Mouse (Mus musculus) heart, adult 9 months (tissue): ENCODE measurements around the gene Pced1a.
A peak's percentile ranks its signal among the peaks of the same experiment; 100 is the strongest.

Source experiments
- DNase-seq, 2 experiments: peaks; one replicate each; pipeline ENCODE4 v3.0.0; 2022; ENCODE audit warnings: low spot score in 2 of 2

The Pced1a gene

DNA sequence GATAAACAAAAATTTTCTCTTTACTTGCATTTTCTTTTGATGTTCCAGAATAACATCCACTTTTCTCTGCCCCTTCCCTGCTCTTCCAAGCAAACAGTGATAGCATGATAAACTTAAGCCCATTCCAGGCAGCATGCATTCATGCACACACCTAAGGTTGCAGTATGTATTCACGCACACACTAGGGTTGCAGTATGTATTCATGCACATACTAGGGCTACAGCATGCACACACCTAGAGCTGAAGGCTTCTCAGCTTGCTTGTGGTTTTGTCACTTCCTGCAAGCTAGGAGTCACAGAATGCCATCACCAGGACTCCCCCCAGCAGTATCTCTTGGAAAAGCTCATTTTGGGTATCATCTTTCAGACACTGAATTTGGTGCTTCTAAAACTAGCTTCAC lies 12.3 kb upstream of the Pced1a start:
- no peak for DNase-seq

DNA sequence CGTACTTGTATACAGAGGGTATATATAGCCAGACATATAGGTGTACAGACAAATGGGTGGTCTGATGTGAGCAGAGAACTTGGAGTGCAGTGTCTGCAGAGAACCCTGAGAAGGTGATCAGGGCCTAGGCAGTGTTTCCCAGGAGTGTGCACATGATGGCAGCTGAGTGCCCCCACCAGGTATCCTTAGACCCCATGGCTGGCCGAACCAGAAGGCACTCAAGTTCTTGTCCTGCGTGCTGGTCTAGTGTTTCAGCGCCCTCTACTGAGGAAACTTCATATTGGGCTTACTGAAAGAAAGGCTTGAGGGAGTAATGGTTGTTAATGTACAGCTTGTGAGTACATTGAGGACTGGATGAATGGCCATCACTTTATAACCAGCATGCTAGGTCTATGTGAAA lies 8.7 kb upstream of the Pced1a start:
- DNase-seq = no peak

DNA sequence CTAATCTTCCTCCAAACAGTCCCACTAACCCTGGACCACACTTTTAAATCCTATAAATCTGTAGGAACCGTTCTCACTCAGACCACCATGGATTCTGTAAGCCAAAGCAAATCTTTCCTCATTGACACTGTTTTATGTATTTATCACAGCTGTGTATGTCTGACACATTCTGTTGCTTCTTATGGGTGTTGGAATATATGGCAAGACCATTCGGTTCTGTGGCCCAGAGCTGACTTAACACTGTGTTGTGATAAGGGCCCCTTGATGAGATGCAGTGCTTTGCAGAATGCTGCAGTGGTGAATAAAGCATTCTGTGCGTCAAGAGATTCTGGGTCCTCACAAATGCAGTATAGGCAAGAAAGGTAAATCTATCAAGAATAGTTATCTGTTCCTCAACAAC lies 7.7 kb upstream of the Pced1a start:
- no peak for DNase-seq

DNA sequence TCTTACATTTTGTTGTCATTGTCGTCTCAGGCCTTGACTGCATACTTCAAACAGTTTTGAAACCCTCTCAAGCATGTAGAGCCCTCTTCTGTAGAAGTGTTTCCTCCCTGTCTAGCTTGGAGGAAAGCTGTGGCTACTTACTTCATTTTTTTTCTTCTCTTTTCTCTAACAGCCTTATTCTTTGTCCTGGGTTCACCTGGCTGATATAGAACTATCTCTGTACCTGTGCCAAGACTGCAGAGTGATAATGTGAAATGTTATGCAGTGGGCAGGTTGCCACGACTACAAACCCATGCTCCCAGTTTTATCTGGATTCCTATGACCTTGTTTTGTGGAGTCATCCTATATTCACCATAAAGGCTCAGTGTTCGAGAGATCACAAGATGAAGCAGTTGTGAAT lies 6.0 kb upstream of the Pced1a start:
- DNase-seq = no peak

DNA sequence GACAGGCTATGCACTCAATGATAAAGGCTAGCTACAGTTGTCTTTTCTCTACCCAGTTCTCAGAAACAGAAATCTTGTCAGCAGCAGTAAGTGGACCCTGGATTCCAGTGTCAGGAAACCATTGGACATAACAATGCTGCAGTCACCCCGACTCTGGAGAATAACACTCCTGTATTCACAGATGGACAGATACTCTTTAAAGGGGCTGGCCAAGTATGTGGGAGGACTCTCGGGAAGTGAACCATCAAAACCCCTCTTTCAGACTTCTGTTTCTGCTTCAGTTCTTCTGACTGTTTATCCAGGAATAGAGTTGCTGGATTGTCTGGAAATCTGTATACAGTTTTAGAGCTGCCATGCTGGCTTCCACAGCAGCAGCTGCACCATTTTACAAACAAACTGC lies 5.3 kb upstream of the Pced1a start:
- no peak for DNase-seq

DNA sequence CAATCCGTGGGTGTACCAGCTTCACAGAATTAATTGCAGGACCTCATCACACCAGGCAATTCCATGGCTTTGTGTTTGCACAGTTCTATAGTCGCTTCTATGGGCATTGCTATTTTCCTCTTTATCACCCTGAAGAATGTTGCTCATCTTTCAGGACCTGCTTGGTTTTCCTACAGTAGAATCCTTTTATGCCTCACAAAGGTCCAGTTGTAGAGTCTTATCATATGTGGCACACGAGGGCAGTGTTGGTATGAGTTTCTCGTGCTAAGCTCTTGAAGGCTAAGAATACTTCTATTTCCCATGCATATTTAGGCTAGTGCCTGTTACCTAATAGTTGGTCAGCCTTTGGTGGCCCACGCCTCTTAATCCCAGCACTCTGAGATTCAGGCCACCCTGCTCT lies 611 bp upstream of the Pced1a start:
- no peak for DNase-seq

DNA sequence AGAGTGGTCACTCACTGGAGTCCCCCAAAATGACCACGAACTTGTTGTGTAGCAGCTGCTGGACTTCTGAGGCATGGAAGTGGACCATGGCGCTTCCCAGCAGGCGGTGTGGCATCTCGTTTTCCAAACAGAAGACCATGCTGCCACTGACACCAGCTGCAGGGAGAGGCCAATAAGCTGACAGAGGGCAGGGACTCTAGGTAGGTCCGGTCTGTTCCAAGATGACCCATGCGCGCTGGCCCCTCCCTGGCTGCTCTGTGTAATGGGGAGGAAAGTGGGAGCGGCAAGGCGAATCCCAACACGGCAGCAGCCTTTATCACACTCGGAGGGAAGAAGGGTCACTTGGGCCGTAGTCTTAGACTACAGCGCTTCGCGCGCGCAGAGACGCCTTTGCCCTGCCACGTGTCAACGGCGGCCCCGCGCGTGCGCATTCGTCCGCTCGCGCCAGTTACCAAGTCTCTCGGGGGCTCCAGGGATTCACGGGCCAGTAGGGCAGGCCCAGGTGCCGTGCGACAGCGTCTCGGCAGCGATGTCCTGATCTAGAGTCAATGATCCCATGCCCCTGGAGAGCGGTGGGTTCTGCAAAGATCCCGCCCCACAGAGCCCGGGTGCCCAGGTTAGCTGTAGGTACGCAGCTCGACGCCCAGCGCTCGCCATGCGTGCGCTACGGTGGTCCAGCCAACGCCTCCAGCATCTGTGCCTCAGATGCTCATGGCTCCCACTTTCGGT lies 940 bp downstream of the Pced1a start:
- peak; percentile 69 to 75 for DNase-seq

DNA sequence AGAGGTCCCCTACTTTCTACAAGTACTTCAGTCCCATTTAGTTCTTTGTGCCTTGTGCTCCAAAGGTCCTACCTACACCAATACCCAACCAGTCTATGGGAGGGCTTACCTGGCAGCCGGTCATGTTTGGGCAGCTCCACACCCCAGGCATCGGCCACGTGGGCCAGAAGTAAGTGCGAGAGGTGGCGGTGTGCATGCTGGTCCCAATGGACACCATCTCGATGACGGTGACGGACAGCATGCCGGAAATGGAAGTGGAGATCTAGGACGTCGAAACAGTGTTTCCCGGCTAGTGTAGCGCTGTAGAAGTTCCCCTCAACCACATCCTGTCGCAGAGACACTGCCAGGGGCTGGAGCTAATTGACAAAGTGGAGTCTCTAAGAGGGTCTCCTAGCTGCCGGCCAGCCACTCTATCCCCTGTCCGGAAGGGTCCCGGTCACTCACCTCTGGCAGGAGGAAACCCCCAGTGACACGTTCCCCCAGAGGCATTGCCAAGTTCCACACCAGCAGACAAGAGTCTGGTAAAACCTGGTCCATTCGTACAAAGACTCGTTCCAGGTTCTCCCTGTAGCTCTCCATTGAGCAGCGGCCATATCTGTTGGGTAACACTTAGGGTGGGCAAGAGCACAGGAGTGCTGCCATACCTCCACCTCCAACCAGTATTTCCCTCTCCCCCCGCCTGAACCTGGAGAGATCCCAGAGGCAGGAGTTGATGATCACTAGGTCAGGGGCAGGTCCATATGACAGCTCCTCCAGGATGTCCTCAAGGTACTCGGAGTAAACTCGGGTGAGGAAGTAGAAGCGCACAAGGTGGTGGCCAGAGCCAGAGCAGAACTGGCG lies 2.5 kb downstream of the Pced1a start:
- no peak for DNase-seq

DNA sequence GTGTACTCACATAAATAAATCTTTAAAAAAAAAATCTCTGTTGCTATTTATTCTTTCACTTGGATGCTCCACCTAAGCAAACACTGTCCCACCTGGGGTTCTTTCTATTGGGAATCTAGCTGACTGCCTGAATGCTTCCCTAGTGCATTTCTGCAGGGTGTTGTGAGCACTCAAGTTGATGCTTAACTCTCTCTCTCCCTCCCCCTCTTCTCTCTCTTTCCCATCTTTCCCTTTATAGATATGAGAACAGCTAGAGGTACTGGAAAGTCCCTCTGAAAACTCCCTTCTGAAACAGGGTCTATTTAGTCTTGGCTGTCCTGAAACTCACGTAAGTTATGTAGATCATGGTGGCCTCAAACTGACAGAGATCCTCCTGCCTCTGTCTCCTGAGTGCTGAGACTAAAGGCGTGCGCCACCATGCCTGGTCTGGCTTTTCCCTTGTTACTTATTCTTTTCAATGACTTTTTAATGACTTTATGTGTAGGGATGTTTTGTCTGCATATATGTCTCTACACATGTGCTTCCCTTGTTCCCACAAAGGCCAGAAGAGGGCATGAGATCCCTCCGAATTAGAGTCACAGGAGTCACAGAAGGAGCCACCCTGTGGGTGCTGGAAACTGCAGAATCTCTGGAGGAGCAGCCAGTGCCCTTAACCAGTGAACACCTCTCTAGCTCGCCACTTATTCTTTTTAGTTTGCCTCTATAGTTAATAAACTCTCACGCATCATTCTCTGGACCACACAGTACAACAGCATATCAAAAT lies 10.2 kb downstream of the Pced1a start:
- no peak for DNase-seq

DNA sequence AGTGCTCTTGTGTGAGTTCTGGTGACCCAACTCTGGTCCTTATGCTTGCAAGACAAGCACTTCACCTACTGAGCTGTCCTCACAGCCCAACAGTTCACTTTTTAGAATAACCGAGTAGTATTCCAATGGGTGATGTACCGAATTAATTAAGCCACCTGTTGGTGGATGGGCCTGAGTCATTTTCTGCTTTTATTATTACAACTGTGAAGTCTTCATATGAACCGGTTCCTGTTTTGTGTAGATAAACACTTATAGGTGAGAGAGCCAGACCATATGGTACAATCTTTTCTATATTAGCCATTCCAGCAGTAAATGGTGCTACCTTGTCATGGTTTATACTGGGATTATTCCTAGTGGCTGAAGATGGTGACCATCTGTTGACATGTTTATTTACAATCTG lies 11.7 kb downstream of the Pced1a start:
- DNase-seq = no peak

DNA sequence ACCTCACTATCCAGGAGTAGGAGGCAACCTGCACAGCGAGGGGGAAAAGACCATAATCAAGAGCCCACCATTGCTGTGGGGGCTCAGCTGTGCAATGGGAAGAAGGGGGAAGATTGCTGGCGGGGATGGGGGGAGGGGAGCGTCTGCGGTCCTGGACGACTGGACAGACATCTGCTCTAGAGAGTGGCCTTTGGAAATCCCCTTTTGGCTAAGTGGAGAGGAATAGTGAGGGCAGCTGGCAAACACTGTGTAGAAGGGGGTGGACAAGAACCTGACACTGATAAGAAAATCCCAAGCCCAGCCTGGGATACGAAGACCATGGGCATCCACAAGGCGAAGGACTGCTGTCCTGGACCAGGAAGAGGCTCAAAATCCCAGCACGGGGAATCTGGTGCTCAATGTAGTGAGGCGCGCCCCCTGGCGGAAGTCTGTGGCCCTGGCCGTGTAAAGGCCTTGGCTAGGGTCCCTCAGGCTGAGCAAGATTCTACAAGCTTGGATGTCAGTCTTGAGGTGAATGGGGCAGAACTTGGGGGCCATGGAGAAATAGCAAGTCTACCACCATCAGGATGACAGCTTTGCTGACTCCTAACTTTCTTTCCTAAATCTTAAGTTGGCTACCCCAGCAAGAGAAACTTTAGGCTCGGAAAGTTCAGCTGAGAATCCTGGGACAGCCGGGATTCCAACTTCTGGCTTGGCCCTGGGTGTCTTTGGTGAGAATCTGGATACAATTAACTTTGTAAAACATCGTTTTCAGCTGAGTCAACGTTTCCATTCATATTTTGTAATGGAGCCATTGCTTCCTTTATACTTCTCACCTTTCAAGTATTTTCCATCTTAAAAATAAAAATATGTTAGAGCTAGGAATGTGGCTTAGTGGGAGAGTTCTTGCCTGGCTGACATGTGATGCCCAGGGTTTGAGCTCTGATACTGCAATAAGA lies 12.7 kb downstream of the Pced1a start:
- DNase-seq = peak; percentile 67 to 79

DNA sequence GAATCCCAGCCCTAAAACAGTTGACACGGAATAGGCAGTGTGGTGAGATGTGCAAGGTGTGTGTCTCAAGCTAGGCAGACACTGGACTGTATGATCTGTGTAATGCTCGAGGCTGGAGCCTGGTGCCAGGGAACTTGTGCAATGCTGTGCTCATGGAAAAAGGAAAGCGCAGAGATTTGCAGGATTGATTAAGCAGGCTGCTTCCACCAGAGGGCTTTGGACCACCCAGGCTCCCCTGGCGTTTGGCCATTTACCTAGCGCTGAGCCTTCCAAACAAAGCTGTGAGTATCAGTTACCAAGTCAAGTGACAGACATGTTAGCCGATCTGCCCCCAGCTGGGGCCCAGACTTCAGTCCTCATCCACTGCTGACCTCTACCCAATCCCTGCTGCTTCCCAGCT lies 16.3 kb downstream of the Pced1a start:
- DNase-seq = no peak

DNA sequence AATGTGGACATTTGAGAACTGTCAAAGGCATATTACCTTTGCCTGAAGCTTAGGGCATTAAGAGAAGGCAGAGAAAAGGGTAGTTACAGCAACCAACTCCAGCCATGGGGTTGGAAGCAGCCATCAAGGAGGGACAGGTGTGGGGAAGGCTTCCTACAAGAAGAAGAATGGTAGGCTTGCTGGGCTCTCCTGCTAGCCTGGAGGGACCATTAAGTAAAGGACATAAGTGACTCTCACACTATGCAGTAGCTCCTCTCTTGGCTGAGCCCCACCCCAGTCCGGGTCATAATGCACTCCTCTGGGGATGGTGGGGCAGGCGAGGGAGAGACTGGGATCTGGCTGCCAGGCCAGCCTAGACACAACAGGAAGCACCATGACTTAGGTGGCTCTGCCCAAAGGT lies 18.3 kb downstream of the Pced1a start, which contains the start of gene Tmem239:
Tmem239 (plus strand) TSS at position 301 of the 400 bp plus-strand sequence.
- no peak for DNase-seq

DNA sequence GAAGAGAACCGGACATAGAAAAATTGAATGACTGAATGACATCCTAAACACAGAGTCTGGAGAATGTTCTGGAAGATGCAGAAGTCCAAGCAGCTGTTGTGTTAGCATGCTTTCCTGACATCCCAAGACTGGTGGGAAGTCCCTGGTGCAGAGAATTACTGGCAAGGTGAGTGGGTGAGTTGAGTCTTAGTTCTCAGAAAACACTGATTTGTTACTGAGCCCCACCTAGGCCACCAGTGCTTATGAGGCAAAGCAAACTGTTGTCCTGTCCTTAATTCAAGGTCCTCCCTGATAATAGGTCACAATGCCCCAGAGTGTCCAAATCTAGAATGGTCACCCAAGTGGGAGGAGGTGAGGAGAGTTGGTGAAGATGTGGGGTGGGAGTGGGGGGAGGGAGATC lies 19.6 kb downstream of the Pced1a start, which contains the start of the genes Gm28372 and 1700020A23Rik:
Gm28372 (plus strand) TSS at position 301 of the 400 bp plus-strand sequence.
1700020A23Rik (plus strand) TSS at position 321 of the 400 bp plus-strand sequence.
- no peak for DNase-seq

DNA sequence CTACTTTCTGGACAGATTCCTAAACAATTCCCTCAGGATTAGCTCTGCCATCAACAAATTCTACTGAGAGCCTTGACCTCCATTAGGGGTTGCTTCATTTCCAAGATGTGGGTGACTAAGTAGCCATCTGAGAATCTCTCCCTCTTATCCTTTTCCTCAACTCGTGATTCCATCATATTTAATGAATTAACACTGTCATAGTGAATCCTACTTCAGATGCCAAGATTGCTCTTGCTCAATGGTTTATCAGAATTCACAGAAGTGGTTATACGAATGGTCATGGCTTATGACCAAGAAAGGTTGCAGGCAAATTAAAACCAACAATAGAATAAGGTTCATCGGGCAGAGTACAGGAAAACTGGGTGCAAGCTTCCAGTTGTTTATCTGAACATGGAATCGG lies 22.6 kb downstream of the Pced1a start:
- no peak for DNase-seq

DNA sequence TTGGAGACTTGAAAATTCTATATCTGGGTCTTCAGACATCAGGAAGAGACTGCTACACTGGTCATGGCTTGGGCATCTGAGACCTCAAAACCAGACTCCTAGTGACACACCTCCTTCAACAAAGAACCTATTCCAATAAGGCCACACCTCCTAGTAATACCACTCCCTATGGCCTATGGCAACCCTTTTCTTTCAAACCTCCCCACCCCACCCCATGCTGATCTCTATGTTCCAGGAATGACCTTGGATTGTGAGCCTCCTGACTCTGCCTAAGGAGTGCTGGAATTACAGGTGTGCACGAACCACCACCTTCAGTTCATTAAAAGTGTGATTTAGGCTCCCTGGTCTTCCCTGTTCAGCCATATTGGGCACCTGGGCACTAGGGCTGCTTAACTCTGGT lies 24.5 kb downstream of the Pced1a start:
- no peak for DNase-seq

DNA sequence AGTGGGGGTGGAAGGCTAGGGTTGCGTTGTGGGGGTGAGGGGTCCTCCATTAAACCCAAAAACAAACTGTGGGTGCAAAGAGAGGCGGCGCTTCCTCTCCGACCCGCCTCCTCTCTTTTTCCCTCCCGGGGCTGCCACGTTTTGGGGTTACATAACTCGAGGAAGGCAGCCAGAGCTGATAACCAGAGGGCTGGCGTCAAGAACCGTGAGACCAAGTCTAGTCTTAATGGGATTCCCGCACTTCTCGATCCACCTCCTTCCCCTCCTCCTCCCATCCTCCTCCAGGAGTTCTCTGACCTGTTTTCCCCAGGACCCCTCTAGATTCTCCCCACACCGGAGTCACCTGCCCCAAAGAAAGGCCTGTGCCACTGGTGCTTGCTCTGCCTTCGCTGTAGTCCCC lies 26.4 kb downstream of the Pced1a start:
- DNase-seq = peak; percentile 66 to 67

DNA sequence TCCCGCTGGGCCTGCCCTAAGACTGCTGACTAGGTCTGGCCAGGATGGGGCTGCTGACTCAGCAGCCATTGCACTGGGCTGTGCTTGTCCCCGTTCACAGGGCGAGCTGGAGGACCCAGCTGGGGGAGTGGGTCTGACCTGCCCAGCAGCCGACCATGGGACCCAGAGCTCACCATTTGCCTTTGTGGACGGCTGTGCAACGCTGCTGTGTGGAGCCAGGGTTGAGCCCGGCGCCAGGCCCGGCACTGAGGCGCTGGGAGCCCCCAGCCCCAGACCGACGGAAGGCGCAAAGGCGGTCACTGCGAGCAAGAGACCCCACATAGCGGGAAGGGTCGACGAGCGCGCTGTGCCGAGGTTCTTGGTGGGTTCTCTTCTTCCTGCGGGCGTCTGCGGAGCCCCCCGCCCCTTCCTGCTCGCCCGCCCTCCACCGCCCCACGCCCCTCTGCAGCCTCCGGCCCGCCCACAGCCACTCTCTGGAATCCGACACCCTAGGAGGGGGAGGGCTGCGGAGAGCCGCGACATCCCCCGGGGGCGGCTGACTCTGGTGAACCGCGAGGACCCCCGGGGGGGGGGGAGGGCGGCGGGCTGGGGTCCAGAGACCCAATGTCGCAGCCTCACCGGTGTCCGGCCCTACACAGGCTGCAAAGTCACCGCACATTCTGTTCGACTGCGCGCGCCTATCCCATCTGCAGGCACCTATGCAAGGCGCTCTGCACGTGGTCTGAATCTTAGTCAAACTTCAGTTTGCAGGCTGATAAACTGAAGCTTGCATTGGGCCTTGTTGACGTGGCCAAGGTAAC lies 27.1 kb downstream of the Pced1a start, which contains the start of gene Cpxm1:
Cpxm1 (minus strand) TSS at position 389 of the 800 bp plus-strand sequence.
- DNase-seq = peak; percentile 10 to 23

DNA sequence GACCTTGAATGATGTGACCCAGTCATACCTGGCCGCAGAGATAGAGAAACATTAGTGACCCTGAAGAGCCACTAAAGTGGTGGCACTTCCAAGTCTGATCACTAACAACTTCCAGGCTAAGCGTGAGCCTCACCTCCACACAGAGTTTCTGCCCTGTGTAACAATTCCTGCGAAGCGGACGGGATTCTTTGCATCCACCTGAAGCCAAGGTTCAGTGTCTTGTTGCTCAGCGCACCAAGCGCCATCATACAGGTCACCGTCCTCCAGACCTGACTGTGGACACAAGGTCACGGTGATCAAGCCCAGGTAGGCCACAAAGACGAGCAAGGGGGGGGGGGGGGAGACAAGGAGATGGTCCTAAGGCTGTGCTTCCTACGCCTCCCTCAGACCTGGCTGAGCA lies 28.8 kb downstream of the Pced1a start:
- DNase-seq = no peak

DNA sequence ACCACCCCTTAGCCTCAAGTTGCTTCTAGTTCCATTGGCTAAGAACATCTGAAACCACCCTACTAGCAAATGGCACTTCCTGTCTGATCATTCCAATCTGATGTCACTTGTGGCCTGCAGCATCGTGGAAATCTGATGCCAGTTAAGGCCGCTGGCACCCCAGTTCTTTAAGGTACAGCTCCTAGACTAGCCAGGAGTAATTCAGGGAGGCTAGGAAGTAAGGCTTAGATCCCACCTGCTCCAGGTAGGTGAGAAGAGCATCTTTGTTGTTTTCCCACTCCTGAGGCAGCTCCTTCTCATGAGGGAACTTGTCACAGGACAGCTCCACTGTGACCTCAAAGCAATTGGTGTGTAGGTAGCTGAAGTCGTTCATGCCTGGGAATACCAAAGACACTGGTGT lies 31.7 kb downstream of the Pced1a start:
- no peak for DNase-seq
